Mouse (Mus musculus) bone marrow macrophage, adult 2 months (primary cell): ENCODE data around the gene Tnip2. TPM values are rescaled to one million over a fixed set of nuclear protein-coding genes. Genes with fewer than 3 reads are reported as not detected.
A peak's percentile ranks its signal among the peaks of the same experiment; 100 is the strongest.

ENCODE experiments used
- H3K27ac ChIP-seq: 2 replicates; pipeline ENCODE4 v1.5.1; 2012; ENCODE audit warnings: low read depth, low read length; ENCODE audit not compliant: insufficient read depth
- H3K4me1 ChIP-seq: 2 replicates; pipeline ENCODE4 v1.6.1; 2012; ENCODE audit warnings: low read length; ENCODE audit not compliant: control insufficient read depth, insufficient read depth
- H3K4me3 ChIP-seq: 2 replicates; pipeline ENCODE4 v1.5.1; 2012; ENCODE audit warnings: mild to moderate bottlenecking, low read length, moderate library complexity; ENCODE audit not compliant: insufficient read depth
- CTCF ChIP-seq: IDR thresholded peaks from 2 replicates; pipeline ENCODE4 v1.5.1; 2012; ENCODE audit warnings: low read depth, mild to moderate bottlenecking, low read length, moderate library complexity
- POLR2A ChIP-seq: IDR thresholded peaks from 2 replicates; pipeline ENCODE4 v1.6.1; 2012; ENCODE audit warnings: mild to moderate bottlenecking, low read depth, low read length, borderline replicate concordance
- polyA plus RNA-seq: library from polyadenylated mRNA; stranded (reverse); fragments of >200 nt; gene quantifications from 2 replicates; pipeline ENCODE4 v1.2.4, GENCODE M21; 2012; ENCODE audit not compliant: missing spikeins, insufficient read depth, insufficient read length

Tnip2 gene
- polyA plus RNA-seq, 1 experiment, result 43.9 TPM

- TF ChIP-seq CTCF (no peak), POLR2A (no peak)
- H3K27ac ChIP-seq, result peak overlapping the region; percentile 99
- no peak overlapping the region for H3K4me3 ChIP-seq
- peaks cover 94% of the 10 kb centered on the region for H3K4me1 ChIP-seq
Measured at GRCm38 (mm10) chr5:34538079-34538478, 24.3 kb upstream of the Tnip2 start.

- Histone ChIP-seq H3K27ac (peak overlapping the region; percentile 99), H3K4me1 (peaks cover 94% of the 10 kb centered on the region), H3K4me3 (peak overlapping the region; percentile 9; the same call in 1 of the 2 replicates)
- TF ChIP-seq POLR2A (no peak), CTCF (no peak)
Measured at GRCm38 (mm10) chr5:34535831-34536230, 22.0 kb upstream of the Tnip2 start.

- H3K4me3 ChIP-seq, result peak overlapping the region; percentile 12; the same call in 1 of the 2 replicates
- TF ChIP-seq CTCF, result no peak
- no peak for TF ChIP-seq POLR2A
- H3K4me1 ChIP-seq, result peaks cover 94% of the 10 kb centered on the region
- peak overlapping the region; percentile 99 for H3K27ac ChIP-seq
Measured at GRCm38 (mm10) chr5:34534776-34535581, 21.2 kb upstream of the Tnip2 start.

- Histone ChIP-seq H3K4me3 (peak overlapping the region; percentile 11; the same call in 1 of the 2 replicates), H3K27ac (peak overlapping the region; percentile 99), H3K4me1 (peaks cover 93% of the 10 kb centered on the region)
- TF ChIP-seq CTCF (no peak), POLR2A (no peak)
Measured at GRCm38 (mm10) chr5:34533820-34534219, 20.0 kb upstream of the Tnip2 start.

- H3K4me3 ChIP-seq, result no peak overlapping the region
- H3K27ac ChIP-seq, result peak overlapping the region; percentile 99
- peaks cover 94% of the 10 kb centered on the region for H3K4me1 ChIP-seq
- TF ChIP-seq CTCF (no peak), POLR2A (no peak)
Measured at GRCm38 (mm10) chr5:34533066-34533465, 19.3 kb upstream of the Tnip2 start.

GRCm38 (mm10) chr5:34530687-34531086 is 16.9 kb upstream of the Tnip2 start:
- no peak for TF ChIP-seq CTCF
- TF ChIP-seq POLR2A, result no peak
- peaks cover 81% of the 10 kb centered on the region for H3K4me1 ChIP-seq
- H3K27ac ChIP-seq, result peak overlapping the region; percentile 99
- peak overlapping the region; percentile 6; the same call in 1 of the 2 replicates for H3K4me3 ChIP-seq

- peak overlapping the region; percentile 3; the same call in 1 of the 2 replicates for H3K4me3 ChIP-seq
- peaks cover 75% of the 10 kb centered on the region for H3K4me1 ChIP-seq
- H3K27ac ChIP-seq, result peak overlapping the region; percentile 99
- no peak for TF ChIP-seq POLR2A
- TF ChIP-seq CTCF, result no peak
Measured at GRCm38 (mm10) chr5:34530116-34530515, 16.3 kb upstream of the Tnip2 start.

GRCm38 (mm10) chr5:34528724-34529123 is 14.9 kb upstream of the Tnip2 start:
- H3K4me1 ChIP-seq, result peaks cover 65% of the 10 kb centered on the region
- no peak for TF ChIP-seq CTCF
- TF ChIP-seq POLR2A, result no peak
- peak overlapping the region; percentile 85 for H3K27ac ChIP-seq
- peak overlapping the region; percentile 94 for H3K4me3 ChIP-seq

GRCm38 (mm10) chr5:34527352-34527751 is 13.6 kb upstream of the Tnip2 start:
- peak overlapping the region; percentile 94 for H3K4me3 ChIP-seq
- H3K27ac ChIP-seq, result peak overlapping the region; percentile 85
- TF ChIP-seq POLR2A, result no peak
- TF ChIP-seq CTCF, result no peak
- peaks cover 52% of the 10 kb centered on the region for H3K4me1 ChIP-seq

GRCm38 (mm10) chr5:34526477-34526775 is 12.6 kb upstream of the Tnip2 start:
- no peak for TF ChIP-seq CTCF
- TF ChIP-seq POLR2A, result no peak
- H3K4me1 ChIP-seq, result peaks cover 52% of the 10 kb centered on the region
- H3K27ac ChIP-seq, result peak overlapping the region; percentile 85
- peak overlapping the region; percentile 94 for H3K4me3 ChIP-seq
